Mouse (Mus musculus) stomach, embryonic 14.5 days (tissue): ENCODE results near the gene Mycbp. TPM values are rescaled to one million over a fixed set of nuclear protein-coding genes. Genes with fewer than 3 reads are reported as not detected.
"Not testable (repeated sequence)": the region's sequence is repeated elsewhere in the genome, so short reads cannot be mapped to it uniquely, and the experiment has no call there.

Source experiments
- ATAC-seq: fragments of 200-750 bp; cut with Nextera tagmentation; 2 replicates; pipeline ENCODE4 v1.8.0; 2017; ENCODE audit warnings: low read depth, moderate TSS enrichment; ENCODE audit not compliant: insufficient number of reproducible peaks, insufficient read depth, low FRiP score
- H3K27ac ChIP-seq: fragments of 300-500 bp; sonication (generic); 2 replicates; pipeline ENCODE4 v1.5.1; 2014; ENCODE audit warnings: mild to moderate bottlenecking, low read length, moderate library complexity, mixed read lengths
- H3K27me3 ChIP-seq: fragments of 300-500 bp; sonication (generic); 2 replicates; pipeline ENCODE4 v1.6.1; 2014; ENCODE audit warnings: low read length, control low read depth, mixed read lengths; ENCODE audit not compliant: control insufficient read depth, insufficient read depth
- H3K36me3 ChIP-seq: fragments of 300-500 bp; sonication (generic); 2 replicates; pipeline ENCODE4 v1.6.1; 2014; ENCODE audit warnings: mild to moderate bottlenecking, control low read depth, low read length, moderate library complexity, mixed read lengths; ENCODE audit not compliant: control insufficient read depth, insufficient read depth
- H3K4me1 ChIP-seq: fragments of 300-500 bp; sonication (generic); 2 replicates; pipeline ENCODE4 v1.6.1; 2014; ENCODE audit warnings: low read length, control low read depth, mixed read lengths; ENCODE audit not compliant: control insufficient read depth, insufficient read depth
- H3K4me2 ChIP-seq: fragments of 300-500 bp; sonication (generic); replicated peaks from 2 replicates; pipeline ENCODE4 v1.6.1; 2014; ENCODE audit warnings: low read depth, low read length, control low read depth
- H3K4me3 ChIP-seq: fragments of 300-500 bp; sonication (generic); 2 replicates; pipeline ENCODE4 v1.5.1; 2014; ENCODE audit warnings: low read depth, low read length, control low read depth
- H3K9ac ChIP-seq: fragments of 300-500 bp; sonication (generic); replicated peaks from 2 replicates; pipeline ENCODE4 v1.6.1; 2014; ENCODE audit warnings: low read depth, mild to moderate bottlenecking, control low read depth, low read length, moderate library complexity, mixed read lengths
- H3K9me3 ChIP-seq: fragments of 300-500 bp; sonication (generic); 2 replicates; pipeline ENCODE4 v1.6.1; 2016; ENCODE audit warnings: low read depth, low read length, control low read depth; ENCODE audit not compliant: control insufficient read depth
- WGBS: fragments of 180-500 bp; shearing (Covaris S2); extraction: QIAGEN DNeasy Blood & Tissue Kit; methylation state at CpG from one replicate; pipeline ENCODE4 v1.1.7; 2014; 5-methylcytosine and 5-hydroxymethylcytosine counted together
- polyA plus RNA-seq: library from polyadenylated mRNA; unstranded; fragments of >200 nt; fragmentation: Nextera tagmentation; extraction: Ambion mirVana; gene quantifications from 2 replicates; pipeline ENCODE4 v1.2.1, GENCODE M21; 2014

Gene Mycbp
- polyA plus RNA-seq, 1 experiment from 2014 or later, result 81.9 TPM

DNA sequence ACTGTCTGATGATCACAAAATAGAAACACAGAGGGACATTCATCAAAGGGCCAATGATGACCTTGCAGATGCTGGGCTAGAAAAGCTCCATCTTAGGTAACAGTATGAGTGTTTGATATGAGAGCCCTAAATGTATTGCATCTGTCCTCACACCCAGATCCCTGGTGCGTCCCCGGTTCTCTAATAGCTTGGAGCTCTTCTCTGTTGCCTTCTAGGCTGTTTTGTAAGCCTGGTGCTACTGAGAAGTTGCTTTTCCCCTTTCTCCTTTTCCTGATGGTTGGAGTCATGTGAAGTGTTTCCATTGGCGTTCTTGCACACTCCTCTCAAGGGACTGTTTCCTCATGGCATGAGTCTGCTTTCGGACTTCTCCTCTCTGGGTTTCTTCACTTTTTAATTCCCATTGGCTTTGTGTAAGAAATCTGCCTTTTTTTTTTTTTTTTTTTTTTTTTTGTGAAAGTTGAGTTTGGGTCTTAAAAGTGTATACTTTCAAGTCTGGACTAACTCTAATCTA lies 16.5 kb downstream of the Mycbp start:
- H3K36me3 ChIP-seq, result peaks cover 32% of the 10 kb centered on the region
- 85% methylated on average over 4 of the region's 4 CpGs for WGBS
- H3K27ac ChIP-seq, result no peak overlapping the region

DNA sequence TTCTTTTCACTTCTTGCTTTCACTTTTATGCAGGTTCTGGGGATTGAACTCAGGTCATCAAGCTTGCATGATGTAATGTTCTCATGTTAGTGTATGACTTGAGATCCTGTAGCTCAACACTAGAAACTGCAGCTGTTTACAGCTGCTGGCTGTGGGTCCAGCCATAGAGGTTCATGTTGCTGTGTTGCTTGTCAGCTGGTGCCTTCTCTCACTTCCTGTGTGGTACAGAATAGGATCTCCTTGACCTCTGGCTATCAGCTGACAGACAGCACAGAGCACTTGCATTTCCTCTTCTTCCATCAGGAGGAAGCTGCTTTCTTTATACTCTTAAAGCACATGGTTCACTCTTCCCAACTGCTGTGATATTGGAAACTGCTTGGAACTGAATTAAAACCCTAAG lies 23.3 kb downstream of the Mycbp start:
- Histone ChIP-seq H3K27ac (no peak overlapping the region), H3K9me3 (no peaks in the 10 kb centered on the region), H3K9ac (no peak overlapping the region), H3K36me3 (peaks cover 54% of the 10 kb centered on the region), H3K4me3 (no peak overlapping the region), H3K4me1 (no peaks in the 10 kb centered on the region), H3K4me2 (no peak overlapping the region), H3K27me3 (no peaks in the 10 kb centered on the region)
- no peak for ATAC-seq

More for the DNA sequence above, 16.5 kb downstream of the Mycbp start:
- H3K9me3 ChIP-seq, result no peaks in the 10 kb centered on the region
- H3K4me1 ChIP-seq, result peaks cover 12% of the 10 kb centered on the region
- ATAC-seq, result no peak
- no peak overlapping the region for H3K9ac ChIP-seq
- H3K27me3 ChIP-seq, result no peaks in the 10 kb centered on the region
- no peak overlapping the region for H3K4me3 ChIP-seq
- no peak overlapping the region for H3K4me2 ChIP-seq

DNA sequence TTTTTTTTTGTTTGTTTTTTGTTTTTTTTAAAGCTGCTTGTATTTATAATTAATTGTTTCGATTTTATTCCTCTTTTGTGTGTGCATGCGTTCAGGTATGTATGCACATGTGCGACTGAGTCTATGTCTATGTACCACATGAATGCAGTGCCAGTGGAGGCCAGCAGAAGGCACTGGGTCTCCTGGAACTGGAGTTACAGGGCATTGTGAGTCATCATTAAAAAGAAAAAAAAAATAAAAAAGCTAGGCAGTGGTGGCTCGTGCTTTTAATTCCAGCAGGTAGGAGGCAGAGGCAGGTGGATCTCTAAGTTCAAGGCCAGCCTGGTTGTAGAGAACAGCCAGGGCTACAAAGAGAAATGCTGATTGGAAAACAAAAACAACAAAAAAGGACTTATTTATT lies 25.4 kb downstream of the Mycbp start:
- Histone ChIP-seq H3K4me1 (no peaks in the 10 kb centered on the region), H3K9ac (no peak overlapping the region), H3K4me2 (no peak overlapping the region), H3K4me3 (no peak overlapping the region), H3K27ac (no peak overlapping the region), H3K27me3 (no peaks in the 10 kb centered on the region), H3K36me3 (peaks cover 59% of the 10 kb centered on the region), H3K9me3 (no peaks in the 10 kb centered on the region)
- 93% methylated on average over 4 of the region's 4 CpGs for WGBS
- ATAC-seq, result no peak

DNA sequence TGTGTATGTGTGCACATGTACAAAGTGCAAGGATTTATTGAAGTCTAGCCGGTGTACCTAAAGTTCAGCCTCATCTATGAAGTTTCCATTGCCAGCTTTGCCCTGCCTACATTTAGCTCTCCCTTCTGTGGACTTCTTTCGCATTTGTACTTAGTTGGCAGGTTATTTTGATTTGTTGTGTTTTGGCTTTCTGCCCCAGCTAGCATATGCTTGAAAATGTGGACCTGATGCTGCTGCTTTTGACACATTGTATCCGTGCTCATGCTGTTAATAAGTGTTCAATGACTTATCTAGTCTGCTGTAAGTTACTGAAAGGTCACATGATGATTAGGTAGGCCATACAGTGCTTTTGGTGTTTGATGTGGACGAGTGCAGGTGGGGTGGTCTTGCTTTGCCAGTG lies 29.7 kb downstream of the Mycbp start:
- Histone ChIP-seq H3K9me3 (no peaks in the 10 kb centered on the region), H3K27me3 (no peaks in the 10 kb centered on the region), H3K4me2 (no peak overlapping the region), H3K4me3 (no peak overlapping the region), H3K9ac (no peak overlapping the region), H3K27ac (no peak overlapping the region), H3K4me1 (no peaks in the 10 kb centered on the region), H3K36me3 (peaks cover 54% of the 10 kb centered on the region)
- whole genome bisulfite sequencing, result 89% methylated on average over 4 of the region's 4 CpGs
- no peak for ATAC-seq

DNA sequence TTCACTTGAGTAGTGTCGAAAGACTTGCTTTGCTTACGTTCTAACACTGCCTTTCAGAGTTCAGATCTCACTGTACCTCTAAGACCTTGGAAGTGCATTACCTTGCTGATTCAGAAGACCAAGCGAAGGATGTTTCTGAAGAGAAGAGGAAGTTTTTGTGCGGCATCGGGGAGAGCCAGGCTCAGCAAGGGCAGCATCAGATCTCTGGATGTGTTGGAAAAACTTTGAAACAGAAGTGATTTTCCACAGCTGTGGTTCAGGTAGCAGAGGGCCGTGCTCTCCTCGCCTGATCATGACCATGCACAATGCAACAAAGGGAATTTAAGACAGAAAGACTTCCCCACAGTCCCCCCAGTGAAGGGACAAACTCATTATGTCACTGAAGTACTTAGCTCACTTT lies 31.4 kb downstream of the Mycbp start:
- Histone ChIP-seq H3K9ac (no peak overlapping the region), H3K27ac (no peak overlapping the region), H3K4me2 (no peak overlapping the region), H3K27me3 (no peaks in the 10 kb centered on the region), H3K36me3 (peaks cover 49% of the 10 kb centered on the region), H3K4me3 (no peak overlapping the region), H3K9me3 (no peaks in the 10 kb centered on the region), H3K4me1 (no peaks in the 10 kb centered on the region)
- WGBS, result 93% methylated on average over 7 of the region's 7 CpGs
- no peak for ATAC-seq

DNA sequence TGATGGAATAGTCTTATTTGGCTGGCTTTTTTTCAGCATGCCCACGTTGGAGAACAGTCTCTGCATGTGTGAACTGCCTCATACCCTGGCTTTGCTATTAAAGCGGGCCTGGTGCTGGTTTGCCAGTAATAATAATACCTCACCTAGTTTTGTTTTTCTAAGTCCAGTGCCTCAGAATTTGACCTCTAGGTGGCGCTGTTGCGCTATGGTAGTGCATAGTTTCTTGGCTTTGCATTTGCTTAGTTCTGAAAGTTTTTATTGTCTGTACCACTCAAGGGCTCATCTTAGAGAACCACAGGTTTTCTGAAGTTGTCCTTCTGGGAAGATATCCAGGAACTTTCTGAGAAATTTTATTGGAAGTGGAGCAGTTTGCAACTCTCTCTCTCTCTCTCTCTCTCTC lies 35.2 kb downstream of the Mycbp start:
- ATAC-seq, result no peak
- no peak overlapping the region for H3K27ac ChIP-seq

DNA sequence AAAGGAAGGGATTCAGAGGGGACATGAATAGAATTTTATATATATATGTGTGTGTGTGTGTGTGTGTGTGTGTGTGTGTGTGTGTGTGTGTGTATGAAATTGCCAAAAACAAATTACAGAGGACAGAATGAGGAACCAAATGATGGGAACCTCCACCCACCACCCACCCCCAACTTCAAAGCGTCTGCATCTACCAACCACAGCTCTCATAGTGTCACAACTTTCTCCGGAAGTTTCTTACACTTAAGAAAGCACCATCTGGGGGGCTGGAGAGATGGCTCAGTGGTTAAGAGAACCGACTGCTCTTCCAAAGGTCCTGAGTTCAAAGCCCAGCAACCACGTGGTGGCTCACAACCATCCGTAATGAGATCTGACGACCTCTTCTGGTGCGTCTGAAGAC lies 36.2 kb downstream of the Mycbp start:
- H3K36me3 ChIP-seq, result peaks cover 11% of the 10 kb centered on the region
- H3K9ac ChIP-seq, H3K27ac ChIP-seq, ATAC-seq, H3K27me3 ChIP-seq, H3K4me1 ChIP-seq, H3K4me2 ChIP-seq, H3K4me3 ChIP-seq, H3K9me3 ChIP-seq: not testable (repeated sequence)
- 69% methylated on average over 7 of the region's 7 CpGs for WGBS

More for the DNA sequence above, 35.2 kb downstream of the Mycbp start:
- WGBS, result 4% methylated on average over 4 of the region's 4 CpGs
- H3K36me3 ChIP-seq, result peaks cover 20% of the 10 kb centered on the region
- H3K27me3 ChIP-seq, result no peaks in the 10 kb centered on the region
- no peak overlapping the region for H3K9ac ChIP-seq
- no peak overlapping the region for H3K4me3 ChIP-seq
- no peaks in the 10 kb centered on the region for H3K9me3 ChIP-seq
- H3K4me2 ChIP-seq, result no peak overlapping the region
- no peaks in the 10 kb centered on the region for H3K4me1 ChIP-seq

DNA sequence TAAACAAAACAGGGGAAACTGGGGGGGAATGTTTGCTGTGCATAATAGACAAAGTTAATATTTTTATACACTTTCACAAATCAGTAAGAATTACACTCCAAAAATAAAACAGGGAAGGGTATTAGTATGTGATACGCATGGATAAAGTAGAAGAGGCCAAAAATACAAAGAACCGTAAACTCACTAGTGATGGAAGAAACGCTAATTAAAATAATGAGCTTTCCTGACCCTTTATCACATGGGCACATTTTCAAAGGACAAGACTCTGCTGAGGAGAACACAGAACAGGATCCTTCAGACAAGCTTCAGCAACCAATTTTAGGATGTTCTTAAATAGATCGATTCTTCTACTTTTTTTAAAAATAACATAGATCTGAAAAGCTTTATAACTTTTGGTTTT lies 42.1 kb downstream of the Mycbp start:
- Histone ChIP-seq H3K9ac (no peak overlapping the region), H3K27ac (no peak overlapping the region), H3K9me3 (no peaks in the 10 kb centered on the region), H3K4me1 (no peaks in the 10 kb centered on the region), H3K27me3 (no peaks in the 10 kb centered on the region), H3K36me3 (no peaks in the 10 kb centered on the region), H3K4me2 (no peak overlapping the region), H3K4me3 (no peak overlapping the region)
- ATAC-seq, result no peak
- 90% methylated on average over 4 of the region's 4 CpGs for WGBS

DNA sequence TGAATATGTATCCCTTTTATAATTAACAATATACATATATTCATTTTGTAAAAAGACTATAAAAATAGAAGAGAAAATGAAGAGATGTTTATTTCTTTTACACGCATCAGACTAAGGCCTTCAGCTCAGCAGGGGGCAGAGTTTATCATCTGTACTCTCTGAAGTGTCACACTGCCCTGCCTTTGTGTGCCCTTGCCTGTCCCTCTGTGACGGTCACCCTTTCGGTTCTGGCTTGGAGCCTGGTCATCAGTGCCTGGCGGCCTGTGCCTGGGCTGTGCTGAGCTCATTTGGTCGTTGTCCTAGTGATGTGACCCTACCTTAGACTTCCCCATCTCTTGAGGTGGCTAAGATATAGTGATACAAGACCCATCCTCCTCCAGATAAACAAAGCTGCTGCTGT lies 42.5 kb downstream of the Mycbp start:
- 48% methylated on average over 5 of the region's 5 CpGs for WGBS
- H3K9ac ChIP-seq, result no peak overlapping the region
- no peak overlapping the region for H3K4me3 ChIP-seq
- ATAC-seq, result no peak
- no peaks in the 10 kb centered on the region for H3K4me1 ChIP-seq
- no peaks in the 10 kb centered on the region for H3K27me3 ChIP-seq
- no peak overlapping the region for H3K4me2 ChIP-seq
- no peaks in the 10 kb centered on the region for H3K36me3 ChIP-seq
- no peaks in the 10 kb centered on the region for H3K9me3 ChIP-seq
- H3K27ac ChIP-seq, result no peak overlapping the region
